Mouse (Mus musculus) left cerebral cortex, postnatal 25 days (tissue): ENCODE measurements around the gene 4930564D02Rik. TPM values are rescaled to one million over a fixed set of nuclear protein-coding genes. Genes with fewer than 3 reads are reported as not detected.

Source experiments
- DNase-seq, 2 experiments: peaks; one replicate each; pipeline ENCODE4 v3.0.0; 2022; ENCODE audit warnings: low spot score in 2 of 2, mixed read lengths in 1 of 2
- intact Hi-C: fragments of 180-260 bp; cut with DNase I; formaldehyde crosslinking; loops from one replicate; pipeline ENCODE4 v1.15.1; 2025
- total RNA-seq, 2 experiments: library from RNA; stranded (reverse); gene quantifications; 2 replicates each; pipeline ENCODE4 v1.2.3; 2021

4930564D02Rik gene
- total RNA-seq, 2 experiments from 2014 or later, result not detected

DNA sequence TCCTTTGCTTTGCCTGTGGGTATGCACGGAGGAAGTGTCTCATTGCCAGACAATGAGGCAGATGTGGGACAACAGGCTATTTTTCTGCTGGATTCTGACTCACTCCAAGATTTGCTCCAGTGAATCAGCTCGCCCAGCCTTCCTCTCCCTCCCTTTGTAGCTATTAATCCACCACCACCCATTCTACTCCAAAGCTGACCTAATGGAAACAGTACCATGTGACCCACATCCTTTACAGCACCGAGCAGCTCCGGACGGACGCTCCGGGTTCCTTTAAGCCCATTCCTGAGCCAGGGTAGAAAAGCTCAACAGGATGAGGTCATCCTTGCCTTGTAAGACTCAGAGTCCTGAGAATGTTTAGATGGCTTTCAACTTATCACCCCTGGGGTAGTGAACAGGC is 11.7 kb upstream of the 4930564D02Rik start:
- peak in 1 of 2 experiments; percentile 48 for DNase-seq

DNA sequence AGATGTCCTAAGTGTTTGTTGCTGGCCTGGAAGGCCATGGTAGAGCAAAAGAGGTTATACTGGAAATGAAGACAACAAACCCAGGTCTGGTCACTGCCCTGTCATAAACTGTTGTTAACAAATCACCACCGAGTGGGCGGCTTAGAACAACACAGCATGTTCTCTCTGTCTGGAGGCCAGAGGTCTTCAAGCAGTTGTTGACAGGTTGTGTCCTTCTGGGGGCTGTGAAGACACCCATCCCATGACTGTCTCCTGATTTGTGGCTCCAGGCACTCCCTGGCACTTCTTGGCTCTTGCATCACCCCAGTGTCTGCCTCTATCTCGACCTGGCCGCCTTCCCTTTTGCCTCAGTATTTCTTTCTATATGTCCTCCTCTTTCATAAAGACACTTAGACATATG is 11.0 kb upstream of the 4930564D02Rik start:
- DNase-seq, result no peak
- intact Hi-C loops, result loop anchor here (5.0 kb wide), 2 partner anchors 283 to 343 kb away; no protein-coding TSS in a partner anchor

More for the DNA sequence above, 11.7 kb upstream of the 4930564D02Rik start:
- intact Hi-C loops, result loop anchor here (5.0 kb wide), 2 partner anchors 283 to 343 kb away; no protein-coding TSS in a partner anchor

DNA sequence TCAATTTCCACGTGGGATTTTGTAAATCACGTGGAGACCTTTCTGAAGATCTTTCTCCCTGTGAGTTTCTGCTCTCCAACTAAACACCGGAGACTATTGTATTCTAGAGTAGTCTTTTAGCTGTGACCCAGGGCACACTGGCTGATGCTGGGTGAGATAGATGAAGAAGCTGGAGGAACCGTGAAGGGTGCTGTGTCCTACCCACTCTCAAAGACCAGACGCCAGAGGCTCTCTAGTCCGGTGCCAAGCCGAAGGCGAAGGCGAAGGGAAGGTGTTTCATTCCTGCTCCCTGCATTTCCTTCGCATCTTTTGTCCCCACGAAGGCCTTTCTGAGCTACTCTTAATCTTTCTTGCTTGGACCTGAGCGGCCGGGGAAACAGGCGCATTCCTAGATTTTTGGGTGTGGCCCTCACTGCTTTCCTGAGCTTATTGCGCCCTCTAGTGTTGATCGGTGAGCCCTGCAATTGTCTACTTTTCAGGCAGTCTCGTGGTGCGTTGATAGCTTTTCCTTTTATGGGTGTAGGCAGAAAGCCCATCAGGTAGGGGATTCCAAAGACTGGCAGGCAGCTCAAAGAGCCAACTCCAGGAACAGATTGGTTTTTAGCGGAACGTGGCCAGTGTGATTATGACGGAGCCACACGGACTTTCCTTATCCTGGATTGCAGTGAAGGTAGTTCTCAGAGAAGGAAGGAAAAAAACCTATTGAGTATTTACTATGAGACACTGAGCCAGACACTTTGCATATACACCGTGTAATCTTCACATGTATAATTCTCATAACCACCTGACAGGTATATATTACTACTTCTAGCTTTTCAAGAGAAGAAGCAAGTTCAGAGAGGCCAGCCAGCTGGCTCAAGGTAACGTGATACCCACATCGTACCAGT is 7.8 kb upstream of the 4930564D02Rik start:
- intact Hi-C loops, result loop anchor here (1.0 to 5.0 kb wide), 4 partner anchors 67 to 347 kb away; partner anchors contain the start of gene Rhoc
- DNase-seq, result peak; percentile 87 to 92

DNA sequence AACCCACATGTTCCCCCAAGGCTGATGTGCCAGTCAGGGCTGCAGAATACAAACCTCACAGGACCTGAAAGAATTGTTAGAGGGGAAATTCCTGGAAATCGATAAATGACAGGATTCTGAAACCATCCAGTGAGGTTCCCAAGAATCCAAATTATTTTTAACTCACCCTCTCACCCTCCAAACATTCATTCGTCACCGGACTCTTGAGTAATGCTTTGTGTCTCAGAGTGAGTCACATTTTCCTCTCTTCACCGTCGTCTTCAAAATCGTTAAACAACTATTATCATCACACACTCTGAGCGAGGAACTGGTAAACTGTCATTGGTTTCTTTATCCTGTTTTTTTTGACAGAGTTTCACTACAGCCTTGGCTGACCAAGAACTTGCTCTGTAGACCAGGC is 6.7 kb upstream of the 4930564D02Rik start:
- intact Hi-C loops, result loop anchor here (1.0 to 5.0 kb wide), 4 partner anchors 68 to 348 kb away; partner anchors contain the start of gene Rhoc
- no peak for DNase-seq

DNA sequence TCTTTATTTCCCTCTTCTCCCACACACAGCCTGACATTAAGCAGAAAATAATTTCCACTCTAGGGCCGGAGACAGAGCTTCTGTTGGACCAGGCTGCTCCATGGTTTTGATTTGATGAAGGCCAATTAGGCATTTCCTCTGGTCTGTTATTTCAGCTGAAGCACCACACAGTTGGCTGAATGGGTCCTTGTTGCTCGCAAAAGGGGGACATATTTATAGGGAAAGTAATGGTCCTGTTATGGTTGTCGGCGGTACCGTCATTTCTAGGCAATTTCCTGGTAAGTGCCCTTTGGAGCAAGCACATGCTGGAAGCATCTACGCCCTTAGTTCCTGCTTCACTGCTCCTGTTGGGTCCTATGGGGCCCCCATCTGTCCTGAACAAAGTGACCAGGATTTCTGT is 5.7 kb upstream of the 4930564D02Rik start:
- intact Hi-C loops, result no loop called here
- no peak for DNase-seq

DNA sequence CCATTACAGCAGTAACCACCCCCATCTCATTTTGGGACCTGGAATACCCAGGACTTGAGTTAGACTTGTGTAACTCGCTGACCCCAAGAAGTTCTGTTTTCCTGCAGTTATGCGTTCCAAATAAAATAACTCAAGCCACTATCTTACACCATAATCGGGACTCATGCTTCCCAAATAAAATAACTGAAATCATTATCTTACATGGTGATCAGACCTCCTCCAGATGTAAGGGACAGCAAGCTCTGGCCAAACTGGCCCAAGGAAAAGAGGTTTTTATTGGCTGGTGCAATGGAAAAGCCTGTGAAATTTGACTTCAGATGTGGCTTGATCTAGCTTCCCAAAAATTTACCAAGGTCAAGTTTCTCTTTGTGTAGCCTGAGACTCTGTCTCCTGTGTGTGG is 5.1 kb upstream of the 4930564D02Rik start:
- DNase-seq, result no peak
- intact Hi-C loops, result no loop called here

DNA sequence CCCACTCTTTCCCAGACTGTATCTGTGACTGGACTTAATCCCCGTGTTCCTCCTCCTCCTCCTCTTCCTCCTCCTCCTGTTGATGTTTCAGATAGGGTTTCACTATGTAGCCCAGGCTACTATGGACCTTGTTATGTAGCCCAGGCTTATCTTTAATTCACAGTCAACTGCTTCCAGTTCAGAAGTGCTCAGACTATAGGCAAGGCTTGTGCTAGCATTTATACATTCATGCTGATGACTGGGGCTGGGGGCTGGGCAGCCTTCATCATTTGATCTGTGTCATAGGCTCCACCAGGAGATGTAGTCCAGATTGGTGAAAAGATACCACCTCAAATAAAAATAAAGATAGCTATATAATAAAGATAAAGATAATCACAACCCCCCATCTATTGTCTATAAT is 4.7 kb upstream of the 4930564D02Rik start:
- intact Hi-C loops, result no loop called here
- no peak for DNase-seq

DNA sequence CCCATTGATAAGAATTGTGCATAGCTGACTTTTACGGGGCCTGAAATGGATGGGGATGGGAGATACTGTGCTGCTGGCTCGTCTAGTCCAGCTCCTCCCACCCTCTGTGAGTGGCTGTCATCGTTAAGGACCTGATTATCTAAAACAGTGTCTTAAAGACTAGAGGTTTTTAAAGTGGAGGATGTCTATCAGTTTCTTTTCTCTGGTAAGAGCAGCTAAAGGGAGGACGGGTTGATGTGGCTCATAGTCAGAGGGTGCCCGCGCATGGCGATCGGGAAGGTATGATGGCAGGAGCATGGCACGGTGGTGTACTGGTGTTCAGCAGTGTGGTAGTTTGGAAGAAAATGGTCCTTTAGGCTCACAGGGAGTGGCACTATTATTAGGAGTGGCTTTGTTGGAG is 4.0 kb upstream of the 4930564D02Rik start:
- no peak for DNase-seq
- intact Hi-C loops, result no loop called here

DNA sequence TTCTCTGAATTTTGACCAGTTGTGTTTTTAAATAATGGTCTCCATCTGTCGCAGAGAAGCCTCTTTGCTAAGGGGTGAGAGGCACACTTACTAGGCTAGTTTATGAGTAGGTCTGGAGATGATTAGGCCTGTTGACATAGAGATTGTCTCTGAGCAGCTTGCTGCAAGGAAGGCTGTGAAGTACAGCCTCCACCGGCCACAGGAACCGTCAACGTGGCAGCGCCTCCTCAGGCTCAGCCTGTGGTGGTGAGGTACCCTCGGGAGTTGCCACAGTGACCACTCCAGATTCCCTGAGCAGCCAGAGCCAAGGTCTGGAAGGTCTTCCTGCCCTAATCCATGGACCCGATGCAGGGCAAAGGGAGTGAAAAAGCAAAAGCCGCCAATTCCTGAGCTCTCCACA is 3.9 kb downstream of the 4930564D02Rik start:
- no peak for DNase-seq
- intact Hi-C loops, result no loop called here

DNA sequence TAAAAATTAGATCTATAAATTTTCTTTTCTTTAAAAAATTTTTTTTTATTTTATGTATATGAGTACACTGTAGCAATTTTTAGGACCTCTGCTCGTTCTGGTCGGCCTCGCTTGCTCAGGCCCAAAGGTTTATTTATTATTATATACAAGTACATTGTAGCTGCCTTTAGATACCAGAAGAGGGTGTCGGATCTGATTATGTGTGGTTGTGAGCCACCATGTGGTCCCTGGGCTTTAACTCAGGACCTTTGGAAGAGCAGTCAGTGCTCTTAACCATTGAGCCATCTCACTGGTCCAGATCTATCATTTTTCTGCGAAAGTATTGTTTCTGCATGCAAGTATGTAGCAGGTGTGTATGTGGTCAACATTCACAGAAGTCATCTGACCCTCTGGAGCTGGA is 4.6 kb downstream of the 4930564D02Rik start:
- DNase-seq, result no peak
- intact Hi-C loops, result no loop called here

DNA sequence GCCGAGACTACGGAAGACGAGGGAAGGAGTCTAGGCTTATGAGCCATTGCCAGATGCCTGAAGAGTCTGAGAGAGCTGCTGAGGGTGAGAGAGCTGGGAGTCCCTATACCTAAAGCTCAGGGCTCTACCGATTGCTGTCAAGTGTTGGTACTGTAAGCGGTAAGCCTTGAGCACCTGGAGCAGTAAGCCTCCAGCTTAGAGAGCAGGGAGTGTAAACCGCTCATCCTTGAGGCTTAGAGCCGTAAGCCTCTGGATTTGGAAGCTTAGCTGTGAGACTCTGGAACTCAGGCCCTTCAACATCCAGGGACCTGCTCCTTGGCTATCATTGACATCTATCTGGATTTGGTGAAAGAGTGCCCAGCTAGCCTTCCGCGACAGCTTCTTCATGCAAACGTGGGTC is 5.9 kb downstream of the 4930564D02Rik start:
- DNase-seq, result no peak
- intact Hi-C loops, result no loop called here

DNA sequence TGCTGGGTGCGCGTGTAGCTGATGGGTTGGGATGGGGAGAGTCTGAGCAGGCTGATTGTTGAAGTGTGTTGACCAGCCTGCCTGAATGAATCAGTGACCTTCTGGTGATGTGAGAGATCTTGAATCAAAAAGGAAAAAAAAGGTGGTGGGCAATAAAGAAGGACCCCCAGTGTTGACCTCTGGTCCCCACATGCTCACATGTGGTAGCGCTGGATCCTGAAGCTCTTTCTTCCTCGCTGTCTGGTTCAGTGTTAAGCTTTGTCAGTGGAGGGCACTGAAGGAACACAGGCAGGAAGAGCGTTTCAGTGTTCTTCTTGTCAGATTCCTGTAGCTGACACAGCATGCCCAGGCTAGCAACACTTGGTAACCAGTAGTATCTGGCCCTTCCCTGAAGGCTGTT is 9.2 kb downstream of the 4930564D02Rik start:
- DNase-seq, result no peak
- intact Hi-C loops, result no loop called here

DNA sequence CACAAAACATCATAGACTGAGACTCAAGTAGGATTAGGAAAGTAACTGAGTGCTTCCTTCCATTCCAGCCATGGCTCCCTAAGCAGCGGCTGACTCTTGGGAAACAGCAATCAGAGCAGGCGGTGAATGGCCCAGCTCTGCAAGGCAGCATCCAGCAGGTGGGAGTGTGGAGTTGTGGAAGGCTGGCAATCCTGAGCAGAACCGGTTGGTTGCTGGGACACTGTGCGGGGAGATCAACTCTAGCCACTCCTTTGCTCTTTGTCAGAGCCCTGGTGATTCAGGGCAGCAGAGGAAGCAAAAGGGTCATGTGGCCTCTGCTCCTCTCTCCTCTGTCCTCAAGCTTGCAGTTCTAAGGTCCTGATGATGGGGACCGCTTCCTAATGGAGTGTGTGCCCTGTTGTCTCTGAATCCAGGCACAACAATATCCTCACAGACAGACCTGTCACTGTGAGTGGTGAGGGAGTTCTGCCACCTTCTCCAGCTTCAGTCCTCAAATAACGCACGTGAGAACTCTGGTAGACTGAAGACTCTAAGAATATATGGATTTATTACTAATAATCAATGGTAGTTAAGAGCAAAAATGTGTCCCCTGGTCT is 11.7 kb downstream of the 4930564D02Rik start:
- intact Hi-C loops, result loop anchor here (1.0 kb wide), 1 partner anchor 86 kb away; no protein-coding TSS in a partner anchor
- peak; percentile 72 to 83 for DNase-seq

DNA sequence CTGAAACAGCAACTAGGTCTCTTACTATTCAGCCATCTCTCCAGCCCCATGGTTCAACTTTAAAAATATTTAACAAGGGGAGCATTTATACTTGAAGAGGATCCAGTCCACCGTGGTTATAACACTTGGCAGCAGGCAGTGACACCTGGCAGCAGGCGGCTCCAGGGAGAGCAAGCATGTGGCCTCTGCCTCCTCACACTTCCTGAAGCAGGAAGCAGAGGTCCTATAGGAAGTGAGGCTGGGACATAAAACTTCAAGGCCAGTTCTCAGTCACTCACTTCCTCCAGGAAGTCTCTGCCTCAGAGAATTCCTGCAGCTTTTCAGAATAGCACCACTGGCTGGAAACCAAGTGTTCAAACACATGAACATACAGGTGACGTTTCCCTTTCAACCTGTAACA is 20.7 kb downstream of the 4930564D02Rik start:
- DNase-seq, result no peak
- intact Hi-C loops, result no loop called here

DNA sequence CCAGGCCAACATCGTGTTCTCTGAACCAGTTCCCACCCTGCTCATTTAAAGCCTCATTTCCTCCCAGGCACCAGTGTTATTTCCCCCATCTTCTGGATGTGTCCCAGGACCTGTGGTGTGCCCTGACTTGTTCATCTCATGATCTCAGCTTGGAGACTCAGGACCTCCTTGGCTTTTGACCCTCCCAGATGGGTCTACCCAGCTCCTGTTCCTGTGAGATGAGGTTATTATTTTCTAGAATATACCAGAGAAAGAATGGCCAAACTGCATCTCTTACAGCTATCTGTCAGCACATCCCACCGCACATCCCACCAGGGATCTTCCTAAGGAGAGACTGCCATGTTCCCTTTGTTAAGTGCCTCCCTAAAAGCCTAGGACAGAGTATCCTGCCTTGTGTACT is 22.0 kb downstream of the 4930564D02Rik start:
- intact Hi-C loops, result no loop called here
- DNase-seq, result no peak

DNA sequence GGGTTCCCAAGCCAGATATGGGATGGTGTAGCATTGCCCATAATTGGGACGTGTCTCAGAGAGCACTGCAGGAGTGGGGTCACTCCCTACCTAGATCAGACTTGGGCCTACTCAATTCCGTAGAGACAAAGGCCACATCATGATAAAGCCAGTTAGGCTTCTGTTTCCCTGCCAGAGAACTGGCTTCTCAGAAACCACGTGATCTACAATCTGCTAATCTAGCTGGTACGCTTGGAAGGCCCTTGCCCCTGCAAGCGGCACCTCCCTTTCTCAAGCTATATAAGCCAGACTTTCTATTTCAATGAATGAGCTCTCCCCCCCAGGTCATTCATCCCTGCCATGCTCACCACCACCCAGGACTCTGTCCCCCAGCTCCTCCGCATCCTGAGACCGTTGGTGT is 23.5 kb downstream of the 4930564D02Rik start:
- intact Hi-C loops, result loop anchor here (5.0 kb wide), 1 partner anchor 177 kb away; no protein-coding TSS in a partner anchor
- DNase-seq, result no peak

DNA sequence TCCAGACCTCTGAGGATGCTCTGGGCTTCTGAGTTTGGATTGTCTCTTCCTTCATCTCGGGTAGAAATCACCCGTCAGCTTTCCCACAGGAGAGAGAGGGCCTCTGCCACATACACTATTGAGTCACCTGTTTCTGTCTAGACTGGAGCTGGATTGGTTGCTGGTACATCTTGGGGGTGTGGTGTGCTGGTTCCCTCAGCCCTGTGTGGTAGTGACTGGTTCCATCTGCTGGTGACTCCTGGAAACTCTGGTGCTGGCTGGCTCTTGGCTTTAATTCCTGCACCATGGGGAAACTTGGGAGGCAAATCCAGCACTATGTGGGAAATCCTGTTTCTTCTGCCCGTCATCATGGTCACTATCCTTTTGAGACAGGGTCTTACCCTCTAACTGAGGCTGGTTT is 24.3 kb downstream of the 4930564D02Rik start:
- intact Hi-C loops, result loop anchor here (5.0 kb wide), 1 partner anchor 176 kb away; no protein-coding TSS in a partner anchor
- DNase-seq, result peak; percentile 56 to 64

DNA sequence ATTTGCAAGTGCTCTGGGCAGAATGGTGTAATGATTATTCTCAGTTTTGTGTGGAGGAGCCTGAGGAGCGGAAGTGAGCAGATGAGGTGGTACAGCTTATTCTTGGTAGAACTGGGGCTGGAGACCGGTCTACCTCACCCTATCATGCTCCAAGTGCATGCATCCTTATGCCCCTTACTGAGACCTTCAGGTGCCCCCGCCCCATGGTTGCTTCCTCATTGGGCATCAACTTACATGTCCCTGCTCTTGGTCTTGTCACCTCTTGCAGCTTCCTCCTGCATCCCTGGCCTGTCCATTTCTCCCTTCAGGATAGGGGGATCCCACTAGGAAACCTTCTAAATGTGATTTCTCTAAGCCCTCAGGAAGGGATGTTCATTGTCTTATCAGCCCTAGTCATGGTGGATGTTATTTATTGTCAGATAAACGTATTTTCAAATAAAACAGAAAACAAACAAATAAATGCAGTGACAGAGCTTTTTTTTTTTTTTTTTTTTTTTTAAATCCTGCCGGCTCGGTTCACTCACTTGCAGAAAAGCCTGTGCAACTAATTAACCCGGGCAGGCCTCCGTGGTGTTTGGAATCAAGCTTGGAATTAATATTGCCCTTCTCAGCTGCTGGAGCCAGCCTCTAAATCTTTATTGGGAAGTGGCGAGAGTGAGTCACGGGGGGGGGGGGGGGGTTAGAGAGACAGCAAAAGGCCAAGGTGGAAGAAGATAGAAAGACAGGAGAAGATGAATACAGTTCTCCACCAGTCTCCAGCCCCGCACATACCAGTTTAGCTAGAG is 26.3 kb downstream of the 4930564D02Rik start:
- no peak for DNase-seq
- intact Hi-C loops, result loop anchor here (5.0 kb wide), 1 partner anchor 174 kb away; no protein-coding TSS in a partner anchor

DNA sequence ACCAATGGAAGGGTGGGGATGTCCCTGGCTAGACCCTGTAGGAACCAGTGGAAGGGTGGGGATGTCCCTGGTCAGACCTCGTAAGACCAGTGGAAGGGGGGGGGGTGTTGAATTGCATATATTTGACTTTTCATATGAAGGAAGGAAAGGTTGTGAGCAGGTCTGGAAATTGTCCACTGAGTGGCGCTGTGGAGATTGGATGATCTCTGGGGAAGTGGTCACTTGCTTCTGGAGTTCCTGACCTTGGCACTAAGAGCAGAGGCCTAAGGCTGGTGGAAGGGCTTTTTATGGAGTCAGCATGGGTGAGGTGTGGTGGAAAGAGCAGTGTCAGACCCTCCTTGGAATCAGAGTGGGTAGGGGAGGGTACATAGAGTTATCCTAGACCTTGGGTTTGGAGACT is 27.8 kb downstream of the 4930564D02Rik start:
- intact Hi-C loops, result loop anchor here (5.0 kb wide), 1 partner anchor 173 kb away; no protein-coding TSS in a partner anchor

DNA sequence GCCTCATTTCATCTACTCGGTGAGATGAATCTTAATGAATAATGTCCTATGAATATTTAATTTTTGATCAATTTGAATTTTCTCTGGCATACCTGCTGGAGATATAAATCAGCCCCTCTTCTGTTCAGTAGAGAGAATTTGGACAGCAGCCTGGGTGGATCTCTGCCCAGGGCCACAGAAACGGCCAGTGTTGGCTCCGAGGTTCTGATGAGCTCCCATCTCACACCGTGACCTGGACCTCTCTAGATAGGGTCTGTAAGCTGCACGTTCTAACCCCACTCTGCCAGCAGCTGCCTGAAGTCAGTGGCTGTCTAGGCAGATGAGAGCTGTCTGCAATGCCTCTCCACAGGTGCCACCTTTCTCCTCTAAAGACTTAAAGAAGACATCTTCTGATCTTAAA is 28.4 kb downstream of the 4930564D02Rik start:
- intact Hi-C loops, result no loop called here
- DNase-seq, result no peak

More for the DNA sequence above, 27.8 kb downstream of the 4930564D02Rik start:
- DNase-seq, result no peak
